Mouse (Mus musculus) intestine, postnatal 0 days (tissue): ENCODE data around the gene Dnajb8. TPM values are rescaled to one million over a fixed set of nuclear protein-coding genes. Genes with fewer than 3 reads are reported as not detected.

ENCODE experiments used
- ATAC-seq: fragments of 200-750 bp; cut with Nextera tagmentation; 2 replicates; pipeline ENCODE4 v1.8.0; 2017; ENCODE audit warnings: mild to moderate bottlenecking, moderate TSS enrichment, moderate library complexity
- H3K27ac ChIP-seq: fragments of 300-500 bp; sonication (generic); 2 replicates; pipeline ENCODE4 v1.5.1; 2014; ENCODE audit warnings: mild to moderate bottlenecking, low read depth, low read length, moderate library complexity
- H3K27me3 ChIP-seq: fragments of 300-500 bp; sonication (generic); replicated peaks from 2 replicates; pipeline ENCODE4 v1.6.1; 2014; ENCODE audit warnings: low read length, mixed read lengths; ENCODE audit not compliant: control insufficient read depth, insufficient read depth
- H3K36me3 ChIP-seq: fragments of 300-500 bp; sonication (generic); 2 replicates; pipeline ENCODE4 v1.6.1; 2014; ENCODE audit warnings: mild to moderate bottlenecking, moderate library complexity; ENCODE audit not compliant: control insufficient read depth, insufficient read depth
- H3K4me1 ChIP-seq: fragments of 300-500 bp; sonication (generic); replicated peaks from 2 replicates; pipeline ENCODE4 v1.6.1; 2014; ENCODE audit warnings: antibody characterized with exemption, low read length, mixed read lengths; ENCODE audit not compliant: control insufficient read depth, insufficient read depth
- H3K4me2 ChIP-seq: fragments of 300-500 bp; sonication (generic); replicated peaks from 2 replicates; pipeline ENCODE4 v1.6.1; 2014; ENCODE audit warnings: low read depth, mild to moderate bottlenecking, moderate library complexity
- H3K4me3 ChIP-seq: fragments of 300-500 bp; sonication (generic); 2 replicates; pipeline ENCODE4 v1.5.1; 2014; ENCODE audit warnings: low read depth, low read length
- H3K9ac ChIP-seq: fragments of 300-500 bp; sonication (generic); 2 replicates; pipeline ENCODE4 v1.6.1; 2014; ENCODE audit warnings: mild to moderate bottlenecking, low read depth, low read length
- H3K9me3 ChIP-seq: fragments of 300-500 bp; sonication (generic); 2 replicates; pipeline ENCODE4 v1.6.1; 2016; ENCODE audit warnings: mixed run types; ENCODE audit not compliant: control insufficient read depth
- CTCF ChIP-seq: sonication (generic); IDR thresholded peaks from 2 replicates; pipeline ENCODE4 v1.5.1; 2016; ENCODE audit warnings: low read depth, mild to moderate bottlenecking, control low read depth, antibody characterized with exemption, moderate library complexity
- WGBS: fragments of 180-500 bp; shearing (Covaris S2); extraction: QIAGEN DNeasy Blood & Tissue Kit; methylation state at CpG from one replicate; pipeline ENCODE4 v1.1.7; 2014; 5-methylcytosine and 5-hydroxymethylcytosine counted together
- polyA plus RNA-seq: library from polyadenylated mRNA; unstranded; fragments of >200 nt; fragmentation: Nextera tagmentation; extraction: Ambion mirVana; gene quantifications from 2 replicates; pipeline ENCODE4 v1.2.1, GENCODE M21; 2015

Gene Dnajb8
- polyA plus RNA-seq, 1 experiment from 2014 or later = not detected

- no peaks in the 10 kb centered on the region for H3K36me3 ChIP-seq
- no peak overlapping the region for H3K9ac ChIP-seq
- peaks cover 100% of the 10 kb centered on the region for H3K27me3 ChIP-seq
- WGBS = 3% methylated on average over 58 of the region's 58 CpGs
- H3K4me1 ChIP-seq = peaks cover 11% of the 10 kb centered on the region; the same call in 1 of the 2 replicates
- TF ChIP-seq CTCF = no peak
- peak overlapping the region; percentile 42 for H3K4me3 ChIP-seq
- ATAC-seq = no peak
- no peak overlapping the region for H3K27ac ChIP-seq
- H3K4me2 ChIP-seq = peak overlapping the region; percentile 65
- H3K9me3 ChIP-seq = no peaks in the 10 kb centered on the region
Measured at GRCm38 (mm10) chr6:88194053-88194977, 27.8 kb upstream of the Dnajb8 start.

- Histone ChIP-seq H3K27ac (no peak overlapping the region), H3K9me3 (no peaks in the 10 kb centered on the region), H3K4me1 (peaks cover 11% of the 10 kb centered on the region; the same call in 1 of the 2 replicates), H3K4me2 (no peak overlapping the region), H3K27me3 (peaks cover 100% of the 10 kb centered on the region), H3K4me3 (0 out of 2 replicates have a peak overlapping the region, but pooled peaks have one; percentile 42), H3K9ac (no peak overlapping the region), H3K36me3 (no peaks in the 10 kb centered on the region)
- WGBS = 15% methylated on average over 7 of the region's 7 CpGs
- no peak for ATAC-seq
- no peak for TF ChIP-seq CTCF
Measured at GRCm38 (mm10) chr6:88194978-88195325, 27.1 kb upstream of the Dnajb8 start.

GRCm38 (mm10) chr6:88196054-88196732 is 25.9 kb upstream of the Dnajb8 start:
- 8% methylated on average over 33 of the region's 33 CpGs for WGBS
- Histone ChIP-seq H3K9me3 (no peaks in the 10 kb centered on the region), H3K27me3 (peaks cover 100% of the 10 kb centered on the region), H3K9ac (no peak overlapping the region), H3K27ac (no peak overlapping the region), H3K36me3 (no peaks in the 10 kb centered on the region), H3K4me1 (peaks cover 11% of the 10 kb centered on the region; the same call in 1 of the 2 replicates), H3K4me2 (peak overlapping the region; percentile 77), H3K4me3 (peak overlapping the region; percentile 45)
- no peak for ATAC-seq
- no peak for TF ChIP-seq CTCF

GRCm38 (mm10) chr6:88196733-88197312 is 25.2 kb upstream of the Dnajb8 start:
- no peak for ATAC-seq
- H3K27ac ChIP-seq = no peak overlapping the region
- H3K4me1 ChIP-seq = peaks cover 11% of the 10 kb centered on the region; the same call in 1 of the 2 replicates
- peak overlapping the region; percentile 45 for H3K4me3 ChIP-seq
- H3K27me3 ChIP-seq = peaks cover 100% of the 10 kb centered on the region
- 1% methylated on average over 41 of the region's 44 CpGs for WGBS
- H3K9ac ChIP-seq = no peak overlapping the region
- no peaks in the 10 kb centered on the region for H3K9me3 ChIP-seq
- no peak for TF ChIP-seq CTCF
- H3K36me3 ChIP-seq = no peaks in the 10 kb centered on the region
- H3K4me2 ChIP-seq = peak overlapping the region; percentile 77

GRCm38 (mm10) chr6:88197313-88198069 is 24.6 kb upstream of the Dnajb8 start:
- ATAC-seq = no peak
- Histone ChIP-seq H3K36me3 (no peaks in the 10 kb centered on the region), H3K27me3 (peaks cover 100% of the 10 kb centered on the region), H3K9ac (no peak overlapping the region), H3K4me1 (peaks cover 11% of the 10 kb centered on the region; the same call in 1 of the 2 replicates), H3K9me3 (no peaks in the 10 kb centered on the region), H3K4me2 (peak overlapping the region; percentile 77), H3K4me3 (peak overlapping the region; percentile 45), H3K27ac (no peak overlapping the region)
- WGBS = 1% methylated on average over 39 of the region's 39 CpGs
- TF ChIP-seq CTCF = no peak
